Mouse (Mus musculus): Measurements from ENCODE around the gene Scml4.

Gene Scml4

DNA sequence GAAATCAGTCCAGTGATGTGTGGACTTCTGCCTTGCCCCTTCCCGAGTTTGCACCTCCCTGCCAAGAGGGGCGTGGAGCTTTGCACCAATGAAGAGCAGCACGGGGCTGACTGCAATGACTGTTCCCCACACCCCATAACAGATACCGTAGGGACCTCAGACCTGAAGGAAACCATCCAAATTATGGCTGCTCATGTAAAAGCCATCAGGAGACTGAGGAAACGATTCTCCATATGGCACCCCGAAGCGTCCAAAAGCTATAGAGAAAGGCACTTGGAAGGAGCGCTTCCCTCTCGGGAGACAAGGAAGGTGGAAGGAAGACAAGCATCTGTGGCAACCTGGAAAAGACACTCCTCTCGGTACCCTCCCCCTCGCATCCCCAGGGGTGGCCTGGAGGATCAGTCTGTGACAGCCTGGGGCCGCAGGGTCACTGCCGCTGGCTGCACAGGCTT lies 134.2 kb downstream of the Scml4 start:
- no peak for DNase-seq (ENCODE audit: low spot score in 2 of 2)

DNA sequence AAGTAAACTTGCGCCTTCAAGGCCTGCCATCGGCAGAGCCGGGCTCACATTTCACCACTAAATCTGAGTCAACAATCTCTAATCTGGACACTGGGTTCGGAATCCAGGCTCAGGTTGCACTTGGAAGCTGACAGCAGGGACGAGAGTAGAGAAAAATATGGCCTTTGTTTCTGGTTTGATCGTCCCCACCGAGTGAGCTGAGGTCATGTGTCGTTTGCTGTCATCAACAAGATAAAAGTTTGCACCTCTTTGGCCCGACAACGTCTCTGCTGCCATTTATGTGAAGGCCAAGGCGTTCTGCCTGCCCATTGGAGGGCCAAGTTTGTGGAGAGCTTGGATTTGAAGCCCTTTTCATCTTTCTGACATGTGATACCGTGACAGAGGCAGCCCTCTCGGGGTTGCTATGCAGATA lies 135.3 kb downstream of the Scml4 start:
- no peak for DNase-seq (ENCODE audit: low spot score in 2 of 2)

DNA sequence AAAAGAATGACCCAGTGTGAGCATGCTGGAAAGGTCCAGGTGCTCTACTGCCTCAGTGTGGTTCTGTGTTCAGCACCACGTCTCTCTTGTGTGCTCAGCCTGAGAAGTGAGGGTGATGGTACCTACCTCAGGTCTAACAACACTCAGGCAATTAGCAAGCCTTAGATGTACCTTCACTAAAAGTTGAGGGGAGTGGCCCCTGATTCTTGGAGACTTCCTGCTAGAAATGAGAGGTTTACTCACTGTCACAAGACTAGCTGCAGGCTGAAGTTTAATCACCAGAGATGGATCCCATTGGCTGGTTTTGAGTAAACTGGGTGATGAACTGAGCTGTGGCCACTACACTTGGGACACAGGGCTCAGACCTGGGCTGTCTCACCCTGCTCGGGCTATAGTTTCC lies 137.1 kb downstream of the Scml4 start:
- no peak for DNase-seq (ENCODE audit: low spot score in 2 of 2)

DNA sequence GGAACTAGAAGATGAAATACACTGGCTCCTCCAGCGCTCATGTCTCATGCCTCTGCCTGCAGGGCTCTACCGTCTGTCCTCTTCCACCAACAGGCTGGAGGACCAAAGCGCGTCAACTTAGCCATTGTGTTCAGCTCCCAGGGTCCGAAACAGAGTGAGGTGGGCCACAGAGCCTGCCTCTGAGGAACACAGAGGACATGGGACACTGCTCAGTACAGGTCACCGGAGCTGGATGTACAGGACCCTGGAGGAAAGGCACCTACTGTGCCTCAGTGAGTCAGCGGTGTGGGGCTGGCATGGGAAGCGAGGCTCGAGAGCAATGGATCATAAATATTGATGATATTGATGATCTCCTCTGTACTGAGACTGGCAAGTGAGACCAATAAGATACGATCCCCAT lies 139.2 kb downstream of the Scml4 start:
- no peak for DNase-seq (ENCODE audit: low spot score in 2 of 2)

DNA sequence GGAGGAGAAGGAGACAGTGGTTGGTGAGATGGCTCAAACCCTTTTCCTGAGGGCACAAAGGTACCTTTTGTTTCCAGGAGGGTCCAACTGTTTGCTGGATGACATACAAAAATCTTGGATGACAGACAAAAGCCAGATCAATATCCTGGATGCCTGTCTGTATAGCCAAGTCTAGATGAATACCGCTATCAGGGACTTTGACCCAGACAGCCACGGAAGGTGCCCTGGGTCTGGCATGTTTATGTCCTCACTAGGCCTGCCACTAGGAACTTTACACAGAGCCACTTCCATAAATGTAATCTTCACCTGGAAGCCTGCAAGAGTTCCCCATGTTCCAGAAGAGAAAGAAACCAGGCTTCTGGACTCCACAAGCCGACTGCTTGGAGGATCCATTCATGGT lies 141.3 kb downstream of the Scml4 start:
- DNase-seq (ENCODE audit: low spot score in 2 of 2) = no peak

DNA sequence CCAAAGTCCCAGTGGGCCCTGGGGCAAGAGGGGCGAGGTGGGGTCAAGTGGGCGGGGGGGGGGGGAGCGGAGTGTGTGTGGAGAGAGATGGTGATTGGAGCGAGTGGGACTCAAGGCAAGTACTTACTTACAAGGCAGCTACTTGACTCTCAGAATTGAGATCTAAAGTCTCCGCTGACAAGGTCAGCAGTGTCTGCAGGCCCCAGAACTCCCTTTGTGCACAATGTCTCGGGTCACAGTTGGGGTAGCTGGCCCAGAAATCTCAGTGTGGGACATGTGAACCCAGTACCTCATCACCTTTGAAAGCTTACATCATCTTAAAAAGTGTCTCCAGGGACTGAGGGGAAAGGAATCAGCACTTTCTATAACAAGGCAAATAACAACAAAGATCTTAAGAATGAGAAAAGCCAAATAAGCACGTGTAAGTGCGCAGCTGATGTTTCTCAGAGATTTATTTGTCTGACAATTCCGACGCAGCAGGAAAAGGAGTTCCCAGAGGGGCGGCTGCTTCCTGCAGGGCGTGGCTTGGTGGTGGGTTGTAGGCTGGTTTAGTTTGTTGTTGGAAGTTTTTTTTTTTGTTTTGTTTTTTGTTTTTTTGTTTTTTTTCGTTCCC lies 142.0 kb downstream of the Scml4 start:
- DNase-seq (ENCODE audit: low spot score in 2 of 2) = no peak

DNA sequence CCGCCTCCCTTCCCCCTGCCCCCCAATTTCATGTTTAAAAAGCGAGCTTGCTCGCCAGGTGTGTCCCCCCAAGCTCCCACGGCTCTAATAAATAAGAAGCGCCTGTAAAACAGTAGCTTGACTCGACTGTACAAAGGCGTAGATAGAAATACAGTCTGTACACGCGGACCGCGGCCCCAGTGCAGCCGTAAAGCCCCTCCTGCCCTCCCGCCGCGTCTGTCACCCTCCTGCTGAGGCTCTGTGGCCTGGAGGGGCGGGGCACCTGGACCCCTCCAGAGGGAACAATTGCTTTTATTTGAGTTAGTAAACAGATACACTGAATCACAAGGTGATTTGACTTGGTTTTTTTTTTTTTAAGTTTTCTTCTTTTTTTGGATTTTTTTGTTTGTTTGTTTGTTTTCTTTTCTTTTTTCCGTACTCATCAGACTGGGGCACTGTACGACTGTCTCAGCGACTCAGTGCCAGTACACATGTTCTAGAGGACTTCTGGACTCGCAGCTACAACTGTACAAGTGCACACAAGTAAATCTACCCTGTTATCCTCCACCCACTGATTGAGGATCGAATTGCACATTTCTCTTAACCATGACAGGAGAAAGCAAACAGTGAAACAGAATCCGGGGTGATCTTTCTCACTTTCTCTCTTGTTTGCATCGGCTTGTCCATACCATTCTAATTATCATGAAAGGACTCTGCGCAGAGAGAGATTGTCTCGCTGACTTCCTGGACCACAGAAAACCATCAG lies 142.7 kb downstream of the Scml4 start:
- DNase-seq (ENCODE audit: low spot score in 2 of 2) = no peak

DNA sequence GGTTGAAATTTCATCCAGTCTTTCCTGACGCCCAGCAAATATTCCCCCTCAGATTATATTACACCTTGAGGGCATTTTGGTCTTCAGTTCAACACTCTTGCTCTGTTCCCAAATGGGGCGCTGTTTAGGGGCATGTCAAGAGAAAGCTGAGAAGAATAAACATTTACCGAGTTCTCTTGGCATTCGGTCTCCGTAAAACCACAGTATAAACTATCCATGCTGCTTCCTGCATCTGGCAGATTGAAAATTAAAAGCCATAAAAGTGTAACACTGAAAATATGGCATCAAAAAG lies 143.2 kb downstream of the Scml4 start:
- DNase-seq (ENCODE audit: low spot score in 2 of 2) = no peak

DNA sequence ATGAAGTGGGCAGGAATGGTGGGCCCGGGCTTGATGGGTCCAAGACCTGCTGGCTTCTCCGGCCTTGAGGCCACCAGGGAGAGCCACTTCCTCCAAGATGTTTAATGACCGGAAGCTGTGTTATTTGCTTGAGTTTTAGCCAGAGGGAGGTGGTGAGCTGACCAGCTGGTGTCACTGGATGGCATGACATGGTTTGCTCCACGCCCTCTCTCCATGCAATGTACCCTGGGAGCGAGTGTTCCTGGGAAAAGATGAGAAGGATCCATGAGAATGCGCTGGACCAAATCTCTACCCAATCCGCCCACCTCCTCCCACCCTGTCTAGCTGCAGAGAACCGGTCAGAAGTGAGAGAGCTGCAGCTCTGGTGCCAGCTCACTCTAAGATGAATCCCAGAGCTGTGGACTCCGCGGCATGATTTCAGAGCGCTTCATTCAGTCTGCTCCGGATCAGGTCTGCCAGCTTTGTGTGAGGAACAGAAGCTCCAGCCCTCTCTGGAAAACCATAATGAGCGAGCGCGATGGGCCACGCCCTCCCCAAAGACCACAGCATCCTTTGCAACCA lies 144.1 kb downstream of the Scml4 start:
- DNase-seq (ENCODE audit: low spot score in 2 of 2) = no peak

DNA sequence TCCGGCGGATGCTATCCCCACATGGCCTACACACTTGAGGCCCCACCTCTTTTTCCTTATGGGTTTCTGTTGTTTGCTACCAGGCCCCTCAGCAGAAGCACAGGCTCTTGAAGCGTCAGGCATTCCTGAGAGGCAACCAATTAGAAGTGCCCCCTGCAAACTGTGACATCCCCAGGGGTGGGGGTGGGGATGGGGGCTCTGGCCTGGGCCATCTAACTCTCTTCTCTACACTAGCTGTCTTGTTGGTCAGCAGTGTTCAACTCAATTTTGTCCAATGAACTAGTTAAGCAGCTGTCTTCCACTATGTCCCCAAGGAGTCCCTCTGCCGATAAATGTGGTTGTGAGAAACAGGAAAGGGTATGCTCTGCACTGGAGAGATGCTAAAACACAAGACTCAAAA lies 144.9 kb downstream of the Scml4 start:
- DNase-seq (ENCODE audit: low spot score in 2 of 2) = no peak

DNA sequence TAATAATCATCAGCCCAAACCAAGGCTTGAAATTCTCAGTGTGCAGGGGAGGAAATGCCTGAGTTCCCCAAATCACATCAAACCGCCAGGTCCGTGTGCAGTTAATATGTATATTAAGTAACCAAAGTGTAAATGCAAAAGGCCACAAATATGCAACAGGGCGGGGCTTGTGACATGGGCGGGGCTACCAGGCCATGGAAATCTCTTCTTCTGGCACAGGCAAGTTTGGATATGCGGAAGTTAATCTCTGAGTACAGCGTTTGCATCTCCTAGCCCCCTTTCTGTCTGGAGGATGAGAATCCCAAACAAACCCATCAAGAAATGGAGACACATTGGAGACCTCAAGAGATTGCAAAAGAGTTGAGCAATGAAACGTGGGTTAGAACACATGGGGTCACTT lies 145.5 kb downstream of the Scml4 start:
- no peak for DNase-seq (ENCODE audit: low spot score in 2 of 2)

DNA sequence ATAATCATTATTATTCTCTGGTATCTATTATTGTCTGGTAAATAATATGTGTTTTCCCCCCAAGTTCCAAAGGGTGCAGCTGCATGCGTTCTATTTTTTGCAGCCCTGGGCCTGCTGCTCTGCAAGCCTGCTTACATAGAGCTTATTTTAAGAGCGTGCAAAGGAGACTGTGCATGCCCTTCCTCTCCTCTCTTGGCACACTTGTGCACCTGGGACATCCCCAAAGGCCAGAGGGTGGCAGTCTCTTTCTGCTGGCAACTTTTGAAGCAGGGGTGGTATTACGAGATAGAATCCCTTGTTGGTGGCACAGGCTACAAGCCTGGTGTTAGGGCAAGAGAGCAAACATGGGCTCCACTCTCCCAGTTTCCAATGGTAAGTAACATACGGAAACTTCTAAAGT lies 146.4 kb downstream of the Scml4 start:
- no peak for DNase-seq (ENCODE audit: low spot score in 2 of 2)

DNA sequence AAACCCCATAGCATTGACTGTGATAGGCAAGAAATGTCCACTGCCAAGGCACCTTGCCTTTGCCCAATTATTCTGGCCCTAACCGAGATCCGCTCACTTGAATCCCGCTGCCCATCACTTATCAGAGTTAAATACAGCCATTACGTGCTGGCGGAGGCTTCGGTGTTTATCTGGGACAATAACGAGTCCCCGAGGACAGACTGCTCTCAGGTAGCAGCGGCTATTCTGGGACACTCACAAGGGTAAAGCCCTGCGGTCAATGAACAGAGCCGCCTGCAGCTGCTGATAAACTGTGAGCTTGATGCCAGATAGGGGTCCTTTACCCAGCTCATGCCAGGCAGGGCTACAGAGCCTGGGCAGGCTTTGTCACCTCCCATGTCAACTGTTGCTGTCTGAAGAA lies 147.9 kb downstream of the Scml4 start:
- DNase-seq (ENCODE audit: low spot score in 2 of 2) = no peak

Data from left cerebral cortex, adult 9 months (tissue).